Mouse (Mus musculus) stomach, embryonic 14.5 days (tissue): ENCODE data around the gene Chd5. TPM values are rescaled to one million over a fixed set of nuclear protein-coding genes. Genes with fewer than 3 reads are reported as not detected.

Source experiments
- ATAC-seq: fragments of 200-750 bp; cut with Nextera tagmentation; 2 replicates; pipeline ENCODE4 v1.8.0; 2017; ENCODE audit warnings: low read depth, moderate TSS enrichment; ENCODE audit not compliant: insufficient number of reproducible peaks, insufficient read depth, low FRiP score
- H3K27ac ChIP-seq: fragments of 300-500 bp; sonication (generic); 2 replicates; pipeline ENCODE4 v1.5.1; 2014; ENCODE audit warnings: mild to moderate bottlenecking, low read length, moderate library complexity, mixed read lengths
- H3K27me3 ChIP-seq: fragments of 300-500 bp; sonication (generic); 2 replicates; pipeline ENCODE4 v1.6.1; 2014; ENCODE audit warnings: low read length, control low read depth, mixed read lengths; ENCODE audit not compliant: control insufficient read depth, insufficient read depth
- H3K36me3 ChIP-seq: fragments of 300-500 bp; sonication (generic); 2 replicates; pipeline ENCODE4 v1.6.1; 2014; ENCODE audit warnings: mild to moderate bottlenecking, control low read depth, low read length, moderate library complexity, mixed read lengths; ENCODE audit not compliant: control insufficient read depth, insufficient read depth
- H3K4me1 ChIP-seq: fragments of 300-500 bp; sonication (generic); 2 replicates; pipeline ENCODE4 v1.6.1; 2014; ENCODE audit warnings: low read length, control low read depth, mixed read lengths; ENCODE audit not compliant: control insufficient read depth, insufficient read depth
- H3K4me2 ChIP-seq: fragments of 300-500 bp; sonication (generic); replicated peaks from 2 replicates; pipeline ENCODE4 v1.6.1; 2014; ENCODE audit warnings: low read depth, low read length, control low read depth
- H3K4me3 ChIP-seq: fragments of 300-500 bp; sonication (generic); 2 replicates; pipeline ENCODE4 v1.5.1; 2014; ENCODE audit warnings: low read depth, low read length, control low read depth
- H3K9ac ChIP-seq: fragments of 300-500 bp; sonication (generic); replicated peaks from 2 replicates; pipeline ENCODE4 v1.6.1; 2014; ENCODE audit warnings: low read depth, mild to moderate bottlenecking, control low read depth, low read length, moderate library complexity, mixed read lengths
- H3K9me3 ChIP-seq: fragments of 300-500 bp; sonication (generic); 2 replicates; pipeline ENCODE4 v1.6.1; 2016; ENCODE audit warnings: low read depth, low read length, control low read depth; ENCODE audit not compliant: control insufficient read depth
- WGBS: fragments of 180-500 bp; shearing (Covaris S2); extraction: QIAGEN DNeasy Blood & Tissue Kit; methylation state at CpG from one replicate; pipeline ENCODE4 v1.1.7; 2014; 5-methylcytosine and 5-hydroxymethylcytosine counted together
- polyA plus RNA-seq: library from polyadenylated mRNA; unstranded; fragments of >200 nt; fragmentation: Nextera tagmentation; extraction: Ambion mirVana; gene quantifications from 2 replicates; pipeline ENCODE4 v1.2.1, GENCODE M21; 2014

Gene Chd5
- polyA plus RNA-seq, 1 experiment from 2014 or later, result 0.81 TPM

DNA sequence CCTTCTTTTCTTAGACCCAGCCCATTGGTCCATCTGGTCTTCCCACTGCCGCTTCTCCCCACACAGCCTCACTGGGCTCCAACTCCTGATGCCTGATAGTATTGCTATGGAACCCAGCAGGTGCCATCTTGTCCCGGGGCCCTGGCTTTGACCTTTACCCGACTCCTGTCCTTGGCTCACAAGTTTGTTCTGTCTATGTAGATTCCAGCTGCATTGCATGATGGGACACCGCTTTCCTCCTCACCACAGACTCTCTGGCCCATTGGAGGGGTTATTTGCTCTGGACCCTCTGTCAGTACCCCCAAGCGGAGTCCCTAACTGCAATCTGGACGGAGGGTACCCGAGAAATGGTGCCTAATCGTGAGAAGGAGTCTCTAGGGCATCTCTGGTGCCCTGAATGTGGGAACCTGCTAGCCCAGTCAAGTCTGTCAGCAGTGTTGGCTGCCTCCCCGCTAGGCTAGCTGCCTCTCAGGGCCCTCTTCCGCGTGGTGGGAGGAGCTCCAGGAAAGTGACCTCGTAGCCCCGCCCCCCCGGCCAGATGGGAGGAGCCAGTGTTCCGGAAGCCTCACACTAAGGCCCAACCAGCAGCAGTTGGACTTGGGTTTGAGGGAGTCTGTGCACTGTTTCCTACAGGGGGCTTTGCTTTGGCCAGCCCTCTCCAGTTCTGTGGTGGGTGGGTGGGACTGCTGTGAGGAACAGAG is 2.3 kb downstream of the Chd5 start:
- H3K9me3 ChIP-seq, result no peaks in the 10 kb centered on the region
- H3K4me3 ChIP-seq, result no peak overlapping the region
- H3K36me3 ChIP-seq, result no peaks in the 10 kb centered on the region
- 37% methylated on average over 15 of the region's 15 CpGs for WGBS
- H3K4me1 ChIP-seq, result peaks cover 13% of the 10 kb centered on the region; the same call in 1 of the 2 replicates
- H3K4me2 ChIP-seq, result no peak overlapping the region
- no peak for ATAC-seq
- H3K9ac ChIP-seq, result no peak overlapping the region
- H3K27ac ChIP-seq, result no peak overlapping the region
- H3K27me3 ChIP-seq, result peaks cover 28% of the 10 kb centered on the region

GRCm38 (mm10) chr4:152343296-152343695 is 4.8 kb downstream of the Chd5 start:
- Histone ChIP-seq H3K4me3 (no peak overlapping the region), H3K36me3 (no peaks in the 10 kb centered on the region), H3K27ac (no peak overlapping the region), H3K4me1 (peaks cover 13% of the 10 kb centered on the region; the same call in 1 of the 2 replicates), H3K9me3 (no peaks in the 10 kb centered on the region), H3K27me3 (peaks cover 18% of the 10 kb centered on the region), H3K4me2 (no peak overlapping the region), H3K9ac (no peak overlapping the region)
- no peak for ATAC-seq
- WGBS, result 15% methylated on average over 5 of the region's 5 CpGs

DNA sequence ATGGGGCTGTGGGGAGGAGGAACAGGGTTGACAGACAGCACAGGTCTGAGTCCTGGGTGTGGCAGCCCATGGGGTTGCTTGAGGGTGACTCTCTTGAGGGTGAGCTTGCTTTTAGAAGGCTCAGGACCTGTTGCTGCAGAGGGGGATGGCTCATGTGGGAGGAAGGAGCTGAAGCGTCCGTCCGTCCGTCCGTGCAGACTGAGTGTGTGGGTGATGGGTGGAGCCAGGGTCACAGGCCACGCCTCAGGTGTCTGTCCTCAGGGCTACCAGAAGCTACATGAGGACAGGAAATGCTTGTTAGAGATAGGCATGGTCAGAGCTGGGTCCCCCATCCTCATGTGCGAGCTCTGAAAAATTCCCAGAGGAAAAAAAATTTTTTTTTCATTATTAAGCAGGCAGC is 6.2 kb downstream of the Chd5 start:
- no peak overlapping the region for H3K4me2 ChIP-seq
- H3K9me3 ChIP-seq, result no peaks in the 10 kb centered on the region
- peaks cover 10% of the 10 kb centered on the region for H3K27me3 ChIP-seq
- no peak overlapping the region for H3K9ac ChIP-seq
- peaks cover 5% of the 10 kb centered on the region; the same call in 1 of the 2 replicates for H3K4me1 ChIP-seq
- H3K27ac ChIP-seq, result no peak overlapping the region
- no peak for ATAC-seq
- 56% methylated on average over 7 of the region's 7 CpGs for WGBS
- no peak overlapping the region for H3K4me3 ChIP-seq
- H3K36me3 ChIP-seq, result no peaks in the 10 kb centered on the region

DNA sequence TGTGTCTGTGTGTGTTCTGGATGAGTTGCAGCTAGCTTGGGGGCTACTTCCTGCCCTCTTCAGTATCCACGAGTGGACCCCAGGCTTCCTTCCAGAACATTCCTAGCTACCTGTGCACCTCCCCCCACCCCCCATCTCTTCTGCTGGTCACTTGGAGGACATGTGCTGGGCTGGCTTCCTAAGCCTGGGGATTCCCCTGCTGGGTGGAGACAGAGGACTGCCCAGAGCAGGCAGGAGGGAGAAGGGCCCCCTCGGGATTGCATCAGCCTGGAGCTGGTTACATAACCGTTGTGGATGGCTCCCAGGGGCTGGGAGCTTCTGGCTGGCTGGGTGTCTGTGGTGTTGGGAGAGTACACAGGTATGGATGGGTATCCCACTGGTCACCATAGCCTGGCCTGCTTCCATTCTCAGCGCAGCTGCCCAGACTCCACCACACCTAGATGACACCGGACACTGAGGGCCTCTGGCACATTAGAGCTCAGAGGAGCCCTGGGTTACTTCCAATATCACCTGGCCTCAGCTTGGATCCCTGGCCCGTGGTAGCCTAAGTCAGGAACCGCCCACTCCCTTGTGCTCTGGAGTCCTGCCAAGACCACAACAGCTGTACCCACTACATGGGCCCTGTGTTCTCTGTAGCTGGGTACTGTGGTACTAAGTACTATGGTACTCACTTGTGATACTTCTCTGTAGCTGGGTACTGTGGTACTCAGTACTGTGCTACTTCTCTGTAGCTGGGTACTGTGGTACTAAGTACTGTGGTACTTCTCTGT is 6.9 kb downstream of the Chd5 start:
- peaks cover 4% of the 10 kb centered on the region; the same call in 1 of the 2 replicates for H3K4me1 ChIP-seq
- no peak for ATAC-seq
- H3K9me3 ChIP-seq, result no peaks in the 10 kb centered on the region
- peaks cover 5% of the 10 kb centered on the region; the same call in 1 of the 2 replicates for H3K27me3 ChIP-seq
- no peak overlapping the region for H3K9ac ChIP-seq
- H3K36me3 ChIP-seq, result no peaks in the 10 kb centered on the region
- WGBS, result 44% methylated on average over 7 of the region's 7 CpGs
- H3K4me3 ChIP-seq, result no peak overlapping the region
- H3K27ac ChIP-seq, result no peak overlapping the region
- no peak overlapping the region for H3K4me2 ChIP-seq

DNA sequence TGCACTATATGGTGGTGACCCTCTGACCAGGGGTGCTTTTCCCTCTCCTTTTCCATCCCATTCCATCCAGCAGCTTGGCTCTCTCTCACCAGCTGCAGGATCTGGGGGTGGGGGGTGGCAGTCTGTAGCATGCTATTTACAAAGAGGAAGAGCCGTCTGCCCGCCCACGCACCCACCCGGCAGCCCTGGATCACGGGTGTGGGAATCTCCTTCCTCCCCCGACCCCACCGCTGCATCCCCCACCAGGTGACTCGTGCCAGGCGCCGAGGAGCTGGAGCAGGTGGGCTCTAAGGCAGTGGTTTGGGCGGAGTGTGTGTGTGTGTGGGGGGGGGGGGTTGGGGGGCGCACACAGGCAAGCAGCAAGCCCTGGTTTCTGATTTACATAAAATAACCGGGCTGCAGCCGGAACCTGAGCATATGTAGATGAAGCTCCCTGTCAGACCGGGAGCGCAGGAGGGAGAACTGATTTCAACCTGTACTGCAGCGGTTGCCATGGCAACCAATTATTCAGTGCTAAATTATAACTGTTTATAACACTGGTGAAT is 11.5 kb downstream of the Chd5 start:
- 0 out of 2 replicates have a peak, but pooled peaks cover 2% of the 10 kb centered on the region for H3K27me3 ChIP-seq
- H3K36me3 ChIP-seq, result no peaks in the 10 kb centered on the region
- H3K4me3 ChIP-seq, result no peak overlapping the region
- ATAC-seq, result no peak
- no peak overlapping the region for H3K27ac ChIP-seq
- no peaks in the 10 kb centered on the region for H3K9me3 ChIP-seq
- no peak overlapping the region for H3K9ac ChIP-seq
- 1% methylated on average over 17 of the region's 17 CpGs for WGBS
- peaks cover 4% of the 10 kb centered on the region; the same call in 1 of the 2 replicates for H3K4me1 ChIP-seq
- H3K4me2 ChIP-seq, result no peak overlapping the region

DNA sequence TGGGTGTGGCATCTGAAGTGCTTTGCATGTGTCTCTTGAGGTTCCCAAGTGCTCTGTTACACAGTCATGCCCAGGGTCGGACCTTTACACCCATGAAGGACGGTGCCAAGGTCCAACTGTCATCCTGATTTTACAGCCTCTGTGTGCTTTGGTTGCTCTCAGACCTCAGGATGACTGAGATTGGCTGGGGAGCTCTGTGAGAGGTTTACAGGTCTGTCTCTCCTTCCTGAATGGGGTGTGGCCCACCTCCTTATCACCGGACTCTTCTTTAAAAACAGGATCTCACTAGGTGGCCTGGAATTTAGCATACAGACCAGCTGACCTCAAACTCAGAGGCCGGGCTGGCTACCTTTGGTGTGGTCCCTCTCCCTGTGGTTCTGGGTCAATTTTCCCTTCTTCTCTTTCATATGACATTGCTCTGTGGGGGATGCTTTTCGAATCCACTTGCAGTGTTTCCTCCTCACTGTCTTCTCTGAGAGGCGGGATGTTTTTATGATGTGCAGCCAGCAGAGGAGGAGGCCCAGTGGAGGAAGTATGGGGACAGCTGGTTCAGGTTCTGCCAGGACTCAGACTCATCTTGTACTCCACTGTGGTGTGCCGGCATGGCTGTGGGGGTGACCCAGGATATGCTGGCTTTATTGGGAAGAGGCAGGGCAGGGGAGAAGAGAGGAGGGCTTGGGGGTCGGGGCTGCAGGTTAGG is 12.4 kb downstream of the Chd5 start:
- no peak for ATAC-seq
- 0 out of 2 replicates have a peak, but pooled peaks cover 2% of the 10 kb centered on the region for H3K27me3 ChIP-seq
- no peak overlapping the region for H3K27ac ChIP-seq
- H3K4me2 ChIP-seq, result no peak overlapping the region
- no peaks in the 10 kb centered on the region for H3K9me3 ChIP-seq
- no peak overlapping the region for H3K9ac ChIP-seq
- no peak overlapping the region for H3K4me3 ChIP-seq
- H3K4me1 ChIP-seq, result no peaks in the 10 kb centered on the region
- no peaks in the 10 kb centered on the region for H3K36me3 ChIP-seq
- 27% methylated on average over 8 of the region's 8 CpGs for WGBS

GRCm38 (mm10) chr4:152351422-152352305 is 13.2 kb downstream of the Chd5 start:
- no peaks in the 10 kb centered on the region for H3K9me3 ChIP-seq
- no peak overlapping the region for H3K4me2 ChIP-seq
- no peak overlapping the region for H3K27ac ChIP-seq
- H3K4me3 ChIP-seq, result no peak overlapping the region
- H3K36me3 ChIP-seq, result no peaks in the 10 kb centered on the region
- no peaks in the 10 kb centered on the region for H3K4me1 ChIP-seq
- 9% methylated on average over 14 of the region's 14 CpGs for WGBS
- H3K27me3 ChIP-seq, result 0 out of 2 replicates have a peak, but pooled peaks cover 2% of the 10 kb centered on the region
- no peak for ATAC-seq
- H3K9ac ChIP-seq, result no peak overlapping the region
